Mouse (Mus musculus) limb, embryonic 15.5 days (tissue): ENCODE measurements at regions not wholly inside any gene's neighbourhood (a gene's known extent, or its start where the extent isn't known, plus 50 kb on each side); places are given as distances from the start of the nearest gene placed in this dataset.

ENCODE experiments used
- ATAC-seq: fragments of 200-750 bp; cut with Nextera tagmentation; 2 replicates; pipeline ENCODE4 v1.8.0; 2017; ENCODE audit warnings: low read depth, moderate TSS enrichment; ENCODE audit not compliant: insufficient number of reproducible peaks, low FRiP score, low TSS enrichment
- H3K27ac ChIP-seq: fragments of 300-500 bp; sonication (generic); 2 replicates; pipeline ENCODE4 v1.5.1; 2015; ENCODE audit warnings: moderate library complexity, mild to moderate bottlenecking, inconsistent platforms
- H3K27me3 ChIP-seq: fragments of 300-500 bp; sonication (generic); 2 replicates; pipeline ENCODE4 v1.6.1; 2015; ENCODE audit warnings: inconsistent platforms
- H3K36me3 ChIP-seq: fragments of 300-500 bp; sonication (generic); 2 replicates; pipeline ENCODE4 v1.6.1; 2015; ENCODE audit warnings: inconsistent platforms
- H3K4me1 ChIP-seq: fragments of 300-500 bp; sonication (generic); 2 replicates; pipeline ENCODE4 v1.6.1; 2015; ENCODE audit warnings: inconsistent platforms
- H3K4me2 ChIP-seq: fragments of 300-500 bp; sonication (generic); 2 replicates; pipeline ENCODE4 v1.6.1; 2015; ENCODE audit warnings: mild to moderate bottlenecking, inconsistent platforms
- H3K4me3 ChIP-seq: fragments of 300-500 bp; sonication (generic); 2 replicates; pipeline ENCODE4 v1.5.1; 2015; ENCODE audit warnings: mild to moderate bottlenecking, inconsistent platforms
- H3K9ac ChIP-seq: fragments of 300-500 bp; sonication (generic); 2 replicates; pipeline ENCODE4 v1.6.1; 2015; ENCODE audit warnings: inconsistent platforms
- H3K9me3 ChIP-seq: fragments of 300-500 bp; sonication (generic); 2 replicates; pipeline ENCODE4 v1.6.1; 2016; ENCODE audit warnings: inconsistent platforms
- WGBS: fragments of 180-500 bp; shearing (Covaris S2); methylation state at CpG from one replicate; pipeline ENCODE4 v1.1.7; 2015; 5-methylcytosine and 5-hydroxymethylcytosine counted together

DNA sequence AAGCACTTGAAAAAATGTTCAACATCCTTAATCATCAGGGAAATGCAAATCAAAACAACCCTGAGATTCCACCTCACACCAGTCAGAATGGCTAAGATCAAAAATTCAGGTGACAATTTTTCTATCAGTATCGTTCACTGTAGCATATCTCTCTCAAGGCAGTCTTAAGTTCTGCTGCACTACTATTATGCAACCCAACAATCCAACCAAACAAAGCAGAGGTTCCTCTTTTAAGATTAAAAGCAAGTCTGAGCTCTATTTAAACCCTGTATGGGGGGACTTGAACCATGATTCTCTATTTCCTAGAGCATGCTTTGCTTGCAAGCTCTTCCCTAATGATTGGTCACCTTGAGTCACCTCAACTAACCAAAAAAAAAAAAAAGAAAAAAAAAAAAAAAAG is 59.6 kb upstream of the Mef2c start:
- Histone ChIP-seq H3K9ac (no peak overlapping the region), H3K27me3 (no peaks in the 10 kb centered on the region), H3K9me3 (no peaks in the 10 kb centered on the region), H3K27ac (no peak overlapping the region), H3K4me3 (no peak overlapping the region), H3K4me2 (no peak overlapping the region), H3K4me1 (no peaks in the 10 kb centered on the region), H3K36me3 (no peaks in the 10 kb centered on the region)
- ATAC-seq = no peak
- 92% methylated on average over 1 of the region's 1 CpGs for WGBS

GRCm38 (mm10) chr13:83450820-83451219 is 53.0 kb upstream of the Mef2c start:
- H3K4me2 ChIP-seq = no peak overlapping the region
- ATAC-seq = no peak
- no peaks in the 10 kb centered on the region for H3K9me3 ChIP-seq
- H3K4me1 ChIP-seq = no peaks in the 10 kb centered on the region
- H3K9ac ChIP-seq = no peak overlapping the region
- no peaks in the 10 kb centered on the region for H3K36me3 ChIP-seq
- H3K27me3 ChIP-seq = no peaks in the 10 kb centered on the region
- no peak overlapping the region for H3K27ac ChIP-seq
- no peak overlapping the region for H3K4me3 ChIP-seq

DNA sequence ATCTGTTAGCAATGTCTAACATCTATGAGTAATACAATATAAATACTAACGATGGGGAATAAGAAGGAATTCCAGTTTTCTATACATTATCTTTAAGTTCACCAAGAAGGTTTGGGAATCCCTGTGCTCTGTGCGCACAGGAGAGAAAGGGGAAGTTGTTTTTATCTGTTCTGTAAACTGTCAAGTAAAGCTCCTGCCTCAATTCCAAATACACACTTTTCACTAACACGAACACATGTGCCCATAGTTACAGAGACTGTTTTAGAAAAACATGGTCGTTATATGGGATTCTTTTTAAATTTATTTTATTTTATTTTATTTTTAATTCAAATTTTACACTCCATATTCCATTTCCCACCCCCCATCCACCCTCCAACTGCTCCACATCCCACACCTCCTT is 50.8 kb upstream of the Mef2c start:
- Histone ChIP-seq H3K4me1 (no peaks in the 10 kb centered on the region), H3K36me3 (no peaks in the 10 kb centered on the region), H3K4me3 (no peak overlapping the region), H3K27ac (no peak overlapping the region), H3K27me3 (no peaks in the 10 kb centered on the region), H3K9me3 (no peaks in the 10 kb centered on the region), H3K4me2 (no peak overlapping the region), H3K9ac (no peak overlapping the region)
- no peak for ATAC-seq
- WGBS = 84% methylated on average over 4 of the region's 4 CpGs
